Mouse (Mus musculus) intestine, embryonic 14.5 days (tissue): ENCODE data around the gene Icam4. TPM values are rescaled to one million over a fixed set of nuclear protein-coding genes. Genes with fewer than 3 reads are reported as not detected.
A peak's percentile ranks its signal among the peaks of the same experiment; 100 is the strongest.

Source experiments
- ATAC-seq: fragments of 200-750 bp; cut with Nextera tagmentation; replicated peaks from 2 replicates; pipeline ENCODE4 v1.8.0; 2017; ENCODE audit warnings: low read depth, moderate number of reproducible peaks, moderate TSS enrichment, moderate library complexity; ENCODE audit not compliant: low FRiP score, low TSS enrichment
- DNase-seq: peaks from one replicate; pipeline ENCODE4 v3.0.0-alpha.2; 2018; ENCODE audit warnings: low spot score
- H3K27ac ChIP-seq: fragments of 300-500 bp; sonication (generic); 2 replicates; pipeline ENCODE4 v1.5.1; 2014; ENCODE audit warnings: low read depth, mild to moderate bottlenecking, control low read depth
- H3K27me3 ChIP-seq: fragments of 300-500 bp; sonication (generic); replicated peaks from 2 replicates; pipeline ENCODE4 v1.6.1; 2014; ENCODE audit warnings: low read length, control low read depth; ENCODE audit not compliant: control insufficient read depth, insufficient read depth
- H3K36me3 ChIP-seq: fragments of 300-500 bp; sonication (generic); 2 replicates; pipeline ENCODE4 v1.6.1; 2014; ENCODE audit warnings: low read length, control low read depth; ENCODE audit not compliant: control insufficient read depth, insufficient read depth
- H3K4me1 ChIP-seq: fragments of 300-500 bp; sonication (generic); replicated peaks from 2 replicates; pipeline ENCODE4 v1.6.1; 2014; ENCODE audit warnings: low read length, control low read depth, mixed read lengths; ENCODE audit not compliant: control insufficient read depth, insufficient read depth
- H3K4me2 ChIP-seq: fragments of 300-500 bp; sonication (generic); 2 replicates; pipeline ENCODE4 v1.6.1; 2014; ENCODE audit warnings: low read length
- H3K4me3 ChIP-seq: fragments of 300-500 bp; sonication (generic); 2 replicates; pipeline ENCODE4 v1.5.1; 2014; ENCODE audit warnings: low read depth, low read length, control low read depth, mixed read lengths
- H3K9ac ChIP-seq: fragments of 300-500 bp; sonication (generic); 2 replicates; pipeline ENCODE4 v1.6.1; 2014; ENCODE audit warnings: mild to moderate bottlenecking, low read length
- H3K9me3 ChIP-seq: fragments of 300-500 bp; sonication (generic); 2 replicates; pipeline ENCODE4 v1.6.1; 2016; ENCODE audit warnings: low read length, control low read depth; ENCODE audit not compliant: control insufficient read depth
- WGBS: fragments of 180-500 bp; shearing (Covaris S2); extraction: QIAGEN DNeasy Blood & Tissue Kit; methylation state at CpG from one replicate; pipeline ENCODE4 v1.1.7; 2014; 5-methylcytosine and 5-hydroxymethylcytosine counted together
- polyA plus RNA-seq: library from polyadenylated mRNA; unstranded; fragments of >200 nt; fragmentation: Nextera tagmentation; extraction: Ambion mirVana; gene quantifications from 2 replicates; pipeline ENCODE4 v1.2.1, GENCODE M21; 2014

Gene Icam4
- polyA plus RNA-seq: 0.96 TPM in 1 of 2 replicates, not detected in the other

GRCm38 (mm10) chr9:21029291-21030054 lies at the start of gene Icam4:
Gene Icam4, plus strand, starts transcription at chr9:21029373.
- WGBS: 3% methylated on average over 37 of the region's 37 CpGs
- no peaks in the 10 kb centered on the region for H3K9me3 ChIP-seq
- H3K4me1 ChIP-seq: peaks cover 29% of the 10 kb centered on the region
- no peaks in the 10 kb centered on the region for H3K36me3 ChIP-seq
- ATAC-seq (peak; percentile 17; the same call in 1 of the 2 replicates), DNase-seq (peak; percentile 89)
- H3K4me3 ChIP-seq: peak within 1 kb of the TSS; percentile 27
- no peak within 1 kb of the TSS for H3K27ac ChIP-seq
- H3K27me3 ChIP-seq: peaks cover 45% of the 10 kb centered on the region
- H3K9ac ChIP-seq: peak within 1 kb of the TSS; percentile 27; the same call in 1 of the 2 replicates
- H3K4me2 ChIP-seq: peak within 1 kb of the TSS; percentile 98

DNA sequence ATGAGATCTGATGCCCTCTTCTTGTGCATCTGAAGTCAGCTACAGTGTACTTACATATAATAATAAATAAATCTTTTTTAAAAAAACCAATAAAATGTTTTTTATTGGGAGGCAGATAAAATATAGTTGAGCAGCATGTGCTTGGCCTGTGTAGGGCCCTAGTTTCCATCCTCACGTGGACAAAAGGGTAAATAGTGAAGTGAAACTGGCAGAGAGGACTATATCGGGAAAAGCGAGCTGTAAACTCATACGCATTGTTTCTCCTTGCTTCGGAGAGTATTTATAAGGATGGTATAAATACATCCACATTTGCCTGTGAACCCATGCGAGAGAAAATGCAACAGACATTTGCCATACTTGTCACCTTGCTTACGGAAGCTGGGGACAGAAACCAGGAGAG lies 49.4 kb upstream of the Icam4 start:
- ATAC-seq: no peak
- Histone ChIP-seq H3K27me3 (no peaks in the 10 kb centered on the region), H3K27ac (no peak overlapping the region), H3K4me1 (peaks cover 18% of the 10 kb centered on the region), H3K4me2 (no peak overlapping the region), H3K36me3 (no peaks in the 10 kb centered on the region), H3K4me3 (no peak overlapping the region), H3K9ac (no peak overlapping the region), H3K9me3 (no peaks in the 10 kb centered on the region)
- DNase-seq: no peak
- WGBS: 79% methylated on average over 7 of the region's 7 CpGs

- no peak overlapping the region for H3K9ac ChIP-seq
- no peak overlapping the region for H3K27ac ChIP-seq
- no peak for DNase-seq
- ATAC-seq: no peak
- no peaks in the 10 kb centered on the region for H3K27me3 ChIP-seq
- H3K4me3 ChIP-seq: no peak overlapping the region
- no peaks in the 10 kb centered on the region for H3K36me3 ChIP-seq
- H3K9me3 ChIP-seq: no peaks in the 10 kb centered on the region
- H3K4me1 ChIP-seq: peaks cover 18% of the 10 kb centered on the region
- no peak overlapping the region for H3K4me2 ChIP-seq
- WGBS: 65% methylated on average over 3 of the region's 3 CpGs
Measured at GRCm38 (mm10) chr9:20982171-20982570, 47.0 kb upstream of the Icam4 start.

GRCm38 (mm10) chr9:20983169-20983568 lies 46.0 kb upstream of the Icam4 start:
- no peak for DNase-seq

DNA sequence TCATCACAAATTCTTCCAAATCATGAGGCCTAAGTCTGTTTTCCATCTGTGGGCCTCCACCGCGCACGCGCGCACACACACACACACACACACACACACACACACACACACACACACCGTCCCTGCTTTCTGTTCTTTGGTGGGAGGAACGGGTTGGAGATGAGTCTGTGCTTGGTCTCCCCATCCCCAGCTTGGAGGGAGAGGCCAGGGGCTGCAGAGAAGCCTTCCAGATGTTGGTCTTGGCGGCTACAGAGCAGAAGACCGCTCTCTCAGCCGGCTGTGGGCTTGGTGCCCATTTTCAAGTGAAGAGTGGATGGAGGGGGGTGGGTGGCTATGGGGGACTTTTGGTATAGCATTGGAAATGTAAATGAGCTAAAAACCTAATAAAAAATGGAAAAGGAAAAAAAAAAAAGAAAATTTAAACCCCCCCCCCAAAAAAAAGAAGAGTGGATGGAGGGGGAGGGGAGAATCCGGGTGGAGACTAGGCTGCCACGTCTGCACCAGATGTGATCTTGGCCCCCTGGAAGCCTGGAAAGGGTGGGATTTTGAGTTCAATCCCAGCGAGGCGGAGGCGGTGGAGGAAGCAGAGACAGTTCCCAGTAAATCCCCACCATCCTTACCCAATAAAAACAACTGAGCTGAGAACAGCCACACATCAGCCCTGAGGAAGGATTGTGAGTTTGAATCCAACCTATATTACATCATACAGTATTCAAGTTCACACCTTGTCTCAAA lies 42.1 kb upstream of the Icam4 start:
- H3K4me3 ChIP-seq: no peak overlapping the region
- ATAC-seq (peak; percentile 72), DNase-seq (peak; percentile 79)
- H3K36me3 ChIP-seq: no peaks in the 10 kb centered on the region
- 41% methylated on average over 15 of the region's 15 CpGs for WGBS
- H3K4me2 ChIP-seq: peak overlapping the region; percentile 6; the same call in 1 of the 2 replicates
- peak overlapping the region; percentile 78 for H3K27ac ChIP-seq
- H3K4me1 ChIP-seq: peaks cover 30% of the 10 kb centered on the region
- H3K9me3 ChIP-seq: no peaks in the 10 kb centered on the region
- no peaks in the 10 kb centered on the region for H3K27me3 ChIP-seq
- no peak overlapping the region for H3K9ac ChIP-seq

More at GRCm38 (mm10) chr9:20983169-20983568, 46.0 kb upstream of the Icam4 start:
- Histone ChIP-seq H3K9me3 (no peaks in the 10 kb centered on the region), H3K4me2 (no peak overlapping the region), H3K36me3 (no peaks in the 10 kb centered on the region), H3K4me1 (peaks cover 25% of the 10 kb centered on the region), H3K27ac (no peak overlapping the region), H3K9ac (no peak overlapping the region), H3K4me3 (no peak overlapping the region), H3K27me3 (no peaks in the 10 kb centered on the region)
- ATAC-seq: no peak
- WGBS: 45% methylated on average over 5 of the region's 5 CpGs

- H3K4me3 ChIP-seq: no peak overlapping the region
- no peaks in the 10 kb centered on the region for H3K9me3 ChIP-seq
- 25% methylated on average over 7 of the region's 7 CpGs for WGBS
- H3K4me2 ChIP-seq: no peak overlapping the region
- peaks cover 30% of the 10 kb centered on the region for H3K4me1 ChIP-seq
- no peaks in the 10 kb centered on the region for H3K27me3 ChIP-seq
- no peaks in the 10 kb centered on the region for H3K36me3 ChIP-seq
- no peak for DNase-seq
- H3K9ac ChIP-seq: no peak overlapping the region
- peak overlapping the region; percentile 78 for H3K27ac ChIP-seq
- no peak for ATAC-seq
Measured at GRCm38 (mm10) chr9:20987953-20988352, 41.2 kb upstream of the Icam4 start.

- H3K27me3 ChIP-seq: no peaks in the 10 kb centered on the region
- no peaks in the 10 kb centered on the region for H3K36me3 ChIP-seq
- no peak overlapping the region for H3K27ac ChIP-seq
- H3K9ac ChIP-seq: no peak overlapping the region
- peak overlapping the region; percentile 34 for H3K4me2 ChIP-seq
- no peak overlapping the region for H3K4me3 ChIP-seq
- WGBS: 7% methylated on average over 10 of the region's 10 CpGs
- DNase-seq (peak; percentile 68), ATAC-seq (no peak)
- H3K4me1 ChIP-seq: peaks cover 25% of the 10 kb centered on the region
- no peaks in the 10 kb centered on the region for H3K9me3 ChIP-seq
Measured at GRCm38 (mm10) chr9:20990861-20991260, 38.3 kb upstream of the Icam4 start.

DNA sequence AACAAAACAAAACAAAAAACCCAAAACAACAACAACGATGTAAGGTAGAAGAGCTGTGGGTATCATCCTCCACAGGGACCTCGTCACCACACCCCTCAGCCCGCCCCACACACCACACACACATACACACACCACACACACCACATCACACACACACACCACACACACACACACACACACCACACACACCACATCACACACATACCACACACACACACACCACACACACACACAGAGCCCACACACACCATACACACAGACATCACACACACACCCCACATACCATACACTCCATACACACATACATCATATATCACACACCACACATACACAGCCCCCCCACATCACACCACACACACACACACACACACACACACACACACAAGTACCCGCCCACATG lies 37.6 kb upstream of the Icam4 start:
- Histone ChIP-seq H3K4me2 (no peak overlapping the region), H3K9me3 (no peaks in the 10 kb centered on the region), H3K27me3 (no peaks in the 10 kb centered on the region), H3K4me1 (peaks cover 18% of the 10 kb centered on the region), H3K9ac (no peak overlapping the region), H3K4me3 (no peak overlapping the region), H3K36me3 (no peaks in the 10 kb centered on the region), H3K27ac (no peak overlapping the region)
- DNase-seq (no peak), ATAC-seq (no peak)
- 97% methylated on average over 4 of the region's 4 CpGs for WGBS
